Mouse (Mus musculus): Measurements from ENCODE around the gene Tmem236. TPM values are rescaled to one million over a fixed set of nuclear protein-coding genes. Genes with fewer than 3 reads are reported as not detected.
"Not testable (repeated sequence)": the region's sequence is repeated elsewhere in the genome, so short reads cannot be mapped to it uniquely, and the experiment has no call there.

Gene Tmem236
- polyA plus RNA-seq, 1 experiment from 2014 or later: 0.21 TPM

DNA sequence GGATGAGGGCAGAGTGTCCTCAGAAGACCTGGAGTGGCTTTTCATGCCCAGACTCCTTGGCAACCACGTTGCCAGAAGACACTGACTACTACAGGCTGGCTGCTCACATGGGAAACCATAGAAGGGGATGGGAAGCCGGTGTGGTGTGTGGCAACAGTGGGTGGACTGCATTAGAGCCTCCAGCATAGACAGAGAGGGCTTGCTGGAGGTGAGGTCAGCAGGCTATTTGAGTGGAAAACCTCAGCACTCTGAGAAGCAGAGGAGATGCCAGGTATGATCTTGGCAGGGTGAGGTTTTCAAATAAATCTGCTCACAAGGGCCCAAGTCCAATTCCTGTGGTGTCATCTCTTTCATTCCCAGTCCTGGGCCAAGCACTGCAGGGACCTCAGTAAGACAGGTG, 25.3 kb downstream of the Tmem236 start:
- Histone ChIP-seq H3K4me2 (no peak overlapping the region), H3K4me1 (replicated peaks) (no peaks in the 10 kb centered on the region)
- WGBS: 39% methylated on average over 2 of the region's 2 CpGs

DNA sequence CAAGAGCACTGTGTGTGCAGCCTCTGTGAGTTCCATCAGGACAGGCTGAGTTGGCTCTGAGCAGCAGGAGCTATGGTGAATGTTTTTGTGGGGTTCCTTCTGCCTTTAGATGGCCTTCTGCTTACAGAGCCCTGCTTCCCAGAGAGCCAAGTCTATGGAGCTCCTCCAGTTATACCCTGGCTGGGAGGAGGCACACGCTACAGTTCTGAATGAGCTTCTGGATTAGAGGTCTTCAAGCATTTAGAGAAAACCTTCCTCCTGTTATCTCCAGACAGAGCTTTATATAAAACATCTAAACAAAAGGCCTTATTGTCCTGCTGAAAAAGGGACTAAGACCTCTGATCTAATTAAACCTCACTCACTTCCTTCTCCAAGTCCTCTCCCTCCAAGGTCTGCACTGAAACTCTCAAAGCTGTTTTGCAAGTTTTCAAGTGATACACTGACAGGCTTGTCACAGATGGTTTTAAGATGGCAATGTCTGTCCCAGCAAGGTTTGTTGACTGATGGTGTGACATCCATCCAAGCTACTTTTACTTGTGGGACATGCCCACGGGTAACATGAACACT, 26.6 kb downstream of the Tmem236 start:
- H3K4me3 ChIP-seq; H3K9ac ChIP-seq; H3K4me1 ChIP-seq (replicated peaks); H3K4me2 ChIP-seq; H3K36me3 ChIP-seq; ATAC-seq (ENCODE audit: low FRiP score, low read depth); H3K27me3 ChIP-seq; H3K9me3 ChIP-seq; H3K27ac ChIP-seq (replicated peaks): not testable (repeated sequence)
- no CpG with 5 or more reads among the region's 2 CpGs for WGBS

More for the DNA sequence above, 25.3 kb downstream of the Tmem236 start:
- no peak for ATAC-seq (ENCODE audit: low FRiP score, low read depth)
- H3K4me3 ChIP-seq: no peak overlapping the region
- H3K9me3 ChIP-seq: no peaks in the 10 kb centered on the region
- H3K36me3 ChIP-seq: no peaks in the 10 kb centered on the region
- no peak overlapping the region for H3K27ac ChIP-seq (replicated peaks)
- no peak overlapping the region for H3K9ac ChIP-seq
- H3K27me3 ChIP-seq: no peaks in the 10 kb centered on the region

DNA sequence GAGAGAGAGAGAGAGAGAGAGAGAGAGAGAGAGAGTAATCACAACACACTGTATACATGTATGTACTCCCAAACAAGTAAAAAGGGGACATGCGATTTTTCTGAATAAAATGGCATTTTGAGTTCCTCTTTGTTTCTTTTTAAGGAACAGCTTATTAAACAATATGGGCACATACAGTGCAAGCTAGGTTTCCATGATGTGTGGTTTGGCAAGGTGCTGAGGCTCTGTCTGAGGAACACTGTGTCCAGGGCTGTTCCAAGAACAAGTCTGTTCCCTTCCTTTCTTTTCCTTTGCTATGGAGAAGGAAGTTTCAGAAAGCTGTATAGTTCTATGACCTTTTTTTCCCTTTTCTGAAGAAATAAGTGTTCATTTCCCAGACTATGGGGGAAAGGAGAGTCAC, 30.0 kb downstream of the Tmem236 start:
- H3K9me3 ChIP-seq: no peaks in the 10 kb centered on the region
- 85% methylated on average over 1 of the region's 1 CpGs for WGBS
- H3K27me3 ChIP-seq: no peaks in the 10 kb centered on the region
- H3K36me3 ChIP-seq: no peaks in the 10 kb centered on the region
- H3K4me3 ChIP-seq: no peak overlapping the region
- H3K27ac ChIP-seq (replicated peaks): no peak overlapping the region
- no peaks in the 10 kb centered on the region for H3K4me1 ChIP-seq (replicated peaks)
- no peak overlapping the region for H3K9ac ChIP-seq
- ATAC-seq (ENCODE audit: low FRiP score, low read depth): no peak
- no peak overlapping the region for H3K4me2 ChIP-seq

DNA sequence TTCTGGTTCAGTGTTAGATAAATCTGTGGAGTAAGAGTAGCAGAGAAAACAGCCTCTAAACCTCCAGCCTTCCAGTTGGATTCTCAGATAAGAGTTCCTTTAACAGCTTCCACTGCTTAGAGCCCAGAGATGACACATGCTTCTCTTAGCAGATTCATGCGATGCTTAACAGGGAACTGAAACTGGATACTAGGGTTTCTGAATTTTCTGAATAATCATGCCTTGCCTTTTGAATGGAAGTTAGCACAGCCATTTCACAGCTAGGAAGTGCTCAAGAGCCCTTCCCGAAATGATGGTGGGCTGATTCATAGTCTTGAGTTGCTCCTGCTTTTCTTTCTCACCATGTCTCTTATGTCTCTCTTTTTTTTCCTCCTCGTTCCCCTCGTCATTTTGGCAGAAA, 32.5 kb downstream of the Tmem236 start:
- 88% methylated on average over 4 of the region's 4 CpGs for WGBS
- Histone ChIP-seq H3K9ac (no peak overlapping the region), H3K27ac (replicated peaks) (no peak overlapping the region), H3K4me3 (no peak overlapping the region), H3K27me3 (no peaks in the 10 kb centered on the region), H3K36me3 (no peaks in the 10 kb centered on the region), H3K4me1 (replicated peaks) (no peaks in the 10 kb centered on the region), H3K9me3 (no peaks in the 10 kb centered on the region), H3K4me2 (no peak overlapping the region)
- no peak for ATAC-seq (ENCODE audit: low FRiP score, low read depth)

DNA sequence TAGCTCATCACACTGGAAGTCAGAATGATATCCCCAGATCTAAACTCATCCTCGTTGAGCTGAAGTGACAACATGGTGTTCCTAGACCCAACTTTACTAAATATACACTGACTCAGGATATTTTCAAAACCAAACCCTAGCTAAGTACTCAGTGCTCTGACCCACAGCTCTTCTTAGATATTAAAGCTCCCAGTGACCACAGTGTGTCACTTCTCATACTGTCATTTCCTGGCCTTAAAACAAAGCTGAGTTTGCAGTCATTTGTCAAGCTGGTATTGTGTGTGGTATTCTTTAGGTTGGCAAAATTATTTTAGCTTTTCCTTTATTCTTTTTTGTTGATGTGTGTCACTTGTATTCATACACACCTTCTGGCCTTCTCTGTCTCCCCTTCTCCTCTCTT, 36.4 kb downstream of the Tmem236 start:
- Histone ChIP-seq H3K27me3 (no peaks in the 10 kb centered on the region), H3K9ac (no peak overlapping the region), H3K9me3 (no peaks in the 10 kb centered on the region), H3K27ac (replicated peaks) (no peak overlapping the region), H3K36me3 (no peaks in the 10 kb centered on the region), H3K4me2 (no peak overlapping the region), H3K4me1 (replicated peaks) (no peaks in the 10 kb centered on the region), H3K4me3 (no peak overlapping the region)
- 100% methylated on average over 1 of the region's 1 CpGs for WGBS
- ATAC-seq (ENCODE audit: low FRiP score, low read depth): no peak

DNA sequence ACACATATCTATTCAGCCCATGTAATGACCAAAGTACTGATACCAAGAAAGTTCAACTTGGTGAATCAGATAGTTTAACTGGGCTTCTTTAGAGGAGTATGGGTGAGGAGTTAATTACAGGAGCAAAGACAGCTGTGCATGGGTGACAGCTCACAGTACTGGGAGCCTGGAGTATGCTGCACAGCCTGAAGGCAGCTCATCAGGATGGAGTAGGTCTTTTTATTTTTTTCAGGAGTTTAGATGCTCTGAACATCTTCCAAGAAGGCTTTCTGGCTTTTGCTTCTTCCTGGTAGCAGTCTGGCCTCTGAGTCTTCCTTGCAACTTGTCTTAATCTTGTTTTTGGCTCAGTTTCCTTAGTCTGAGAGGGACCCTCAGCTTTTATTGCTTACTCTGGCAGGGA, 37.3 kb downstream of the Tmem236 start:
- H3K36me3 ChIP-seq: no peaks in the 10 kb centered on the region

DNA sequence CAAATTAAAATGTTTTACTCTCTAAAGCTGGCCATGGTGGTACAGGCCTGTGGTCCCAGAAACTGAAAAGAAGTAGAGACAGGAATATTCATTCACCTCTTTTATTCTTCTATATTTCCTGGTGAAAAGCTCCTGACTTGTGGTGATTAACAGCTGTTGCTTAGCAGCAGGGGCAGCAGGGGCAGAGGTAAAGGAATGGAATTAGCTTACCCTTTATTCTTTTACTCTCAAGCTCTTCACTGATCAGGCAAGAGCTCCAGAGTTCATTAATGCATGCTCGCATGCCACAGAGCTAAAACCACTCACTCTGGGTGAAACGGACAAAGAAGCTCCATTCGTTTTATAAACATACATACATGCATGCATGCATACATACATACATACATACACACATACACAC, 40.4 kb downstream of the Tmem236 start:
- Histone ChIP-seq H3K27me3 (no peaks in the 10 kb centered on the region), H3K36me3 (no peaks in the 10 kb centered on the region), H3K4me3 (no peak overlapping the region), H3K9me3 (no peaks in the 10 kb centered on the region), H3K4me2 (no peak overlapping the region), H3K4me1 (replicated peaks) (no peaks in the 10 kb centered on the region), H3K27ac (replicated peaks) (no peak overlapping the region), H3K9ac (no peak overlapping the region)
- no peak for ATAC-seq (ENCODE audit: low FRiP score, low read depth)
- 13% methylated on average over 3 of the region's 3 CpGs for WGBS

More for the DNA sequence above, 37.3 kb downstream of the Tmem236 start:
- Histone ChIP-seq H3K4me1 (replicated peaks) (no peaks in the 10 kb centered on the region), H3K27me3 (no peaks in the 10 kb centered on the region), H3K9me3 (no peaks in the 10 kb centered on the region), H3K4me2 (no peak overlapping the region), H3K9ac (no peak overlapping the region), H3K4me3 (no peak overlapping the region), H3K27ac (replicated peaks) (no peak overlapping the region)
- no peak for ATAC-seq (ENCODE audit: low FRiP score, low read depth)

DNA sequence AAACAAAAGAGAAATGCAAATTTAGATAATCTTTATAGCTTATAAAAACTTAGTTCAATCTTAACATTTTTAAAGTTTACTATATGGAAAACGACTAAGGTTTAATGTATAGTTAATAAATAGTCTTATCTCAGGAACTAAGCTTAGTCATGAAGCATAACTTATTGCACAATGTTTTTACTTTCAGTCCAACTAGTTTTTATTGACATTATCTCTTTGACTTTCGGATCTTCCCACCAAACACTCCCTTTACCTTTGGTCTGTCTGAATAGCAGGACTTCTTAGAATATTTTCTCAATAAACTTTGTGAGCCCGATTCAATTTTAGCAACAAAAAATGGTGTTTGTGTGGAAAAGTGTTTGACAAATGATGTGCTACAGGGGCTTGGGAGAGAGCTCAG, 42.3 kb downstream of the Tmem236 start:
- Histone ChIP-seq H3K9me3 (no peaks in the 10 kb centered on the region), H3K4me1 (replicated peaks) (no peaks in the 10 kb centered on the region), H3K4me3 (no peak overlapping the region), H3K36me3 (no peaks in the 10 kb centered on the region), H3K27ac (replicated peaks) (no peak overlapping the region), H3K27me3 (no peaks in the 10 kb centered on the region), H3K4me2 (no peak overlapping the region), H3K9ac (no peak overlapping the region)
- ATAC-seq (ENCODE audit: low FRiP score, low read depth): no peak
- WGBS: 86% methylated on average over 3 of the region's 3 CpGs

DNA sequence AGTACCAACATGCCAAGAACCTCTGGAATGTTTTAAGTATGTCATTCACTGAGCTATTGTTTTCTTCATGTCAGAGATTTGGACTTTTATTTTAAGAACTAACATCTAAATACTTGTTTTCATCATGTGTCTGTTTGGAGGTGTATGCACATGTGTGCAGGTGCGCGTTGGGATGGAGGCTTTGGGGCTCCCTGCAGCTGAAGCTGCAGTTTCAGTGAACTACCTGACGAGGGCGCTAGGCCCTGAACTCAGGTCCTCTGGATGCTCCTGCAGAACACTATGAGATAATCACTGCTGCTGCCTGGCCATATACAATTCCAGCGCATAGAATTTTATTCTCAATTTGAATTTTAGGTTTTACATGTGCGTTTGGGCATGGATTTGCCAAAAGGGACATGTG, 43.8 kb downstream of the Tmem236 start:
- 82% methylated on average over 6 of the region's 6 CpGs for WGBS

DNA sequence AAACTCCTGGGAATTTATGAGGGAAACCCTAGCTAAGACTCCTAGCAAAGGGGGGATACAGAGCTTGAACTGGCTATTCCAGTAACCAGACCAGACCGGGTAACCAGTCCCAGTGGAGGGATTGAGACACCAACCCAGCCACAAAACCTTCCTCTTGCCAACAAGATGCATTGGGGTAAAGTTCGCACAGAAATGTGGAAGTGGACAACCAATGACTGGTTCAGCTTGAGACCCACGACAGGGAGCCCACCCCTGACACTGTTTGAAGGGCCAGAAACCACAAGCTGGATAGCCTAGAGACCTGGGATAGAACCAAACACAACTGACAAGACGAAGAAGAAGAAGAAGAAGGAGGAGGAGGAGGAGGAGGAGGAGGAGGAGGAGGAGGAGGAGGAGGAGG, 50.1 kb downstream of the Tmem236 start:
- no peaks in the 10 kb centered on the region for H3K36me3 ChIP-seq
- no peaks in the 10 kb centered on the region for H3K4me1 ChIP-seq (replicated peaks)
- H3K9me3 ChIP-seq: no peaks in the 10 kb centered on the region
- H3K9ac ChIP-seq: no peak overlapping the region
- no peaks in the 10 kb centered on the region for H3K27me3 ChIP-seq
- no peak overlapping the region for H3K4me3 ChIP-seq
- no peak for ATAC-seq (ENCODE audit: low FRiP score, low read depth)
- 87% methylated on average over 3 of the region's 4 CpGs for WGBS
- no peak overlapping the region for H3K4me2 ChIP-seq
- no peak overlapping the region for H3K27ac ChIP-seq (replicated peaks)

More for the DNA sequence above, 43.8 kb downstream of the Tmem236 start:
- no peak for ATAC-seq (ENCODE audit: low FRiP score, low read depth)
- Histone ChIP-seq H3K4me2 (no peak overlapping the region), H3K4me1 (replicated peaks) (no peaks in the 10 kb centered on the region), H3K9ac (no peak overlapping the region), H3K27me3 (no peaks in the 10 kb centered on the region), H3K4me3 (no peak overlapping the region), H3K27ac (replicated peaks) (no peak overlapping the region), H3K9me3 (no peaks in the 10 kb centered on the region), H3K36me3 (no peaks in the 10 kb centered on the region)

DNA sequence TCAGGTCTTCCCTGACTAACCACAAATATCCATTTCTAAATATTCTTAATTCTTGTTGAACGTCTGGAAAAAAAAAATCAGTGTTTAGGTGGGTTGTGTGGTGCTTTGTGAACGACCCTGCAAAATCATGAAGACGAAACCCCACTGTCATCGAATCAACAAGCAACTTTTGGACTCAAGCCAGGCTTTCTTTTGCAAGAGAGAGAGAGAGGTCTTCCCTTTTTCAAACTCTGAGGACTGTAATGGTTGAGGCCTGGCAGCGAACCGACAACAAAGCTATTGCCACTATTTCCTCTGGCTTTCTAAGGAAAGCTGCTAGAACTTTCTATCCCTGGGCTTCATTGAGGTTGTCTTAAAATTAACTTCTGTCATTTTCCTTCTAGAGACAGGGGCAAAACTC, 54.2 kb downstream of the Tmem236 start:
- H3K4me3 ChIP-seq: no peak overlapping the region
- no peaks in the 10 kb centered on the region for H3K36me3 ChIP-seq
- H3K27ac ChIP-seq (replicated peaks): no peak overlapping the region
- 69% methylated on average over 6 of the region's 6 CpGs for WGBS
- ATAC-seq (ENCODE audit: low FRiP score, low read depth): no peak
- H3K27me3 ChIP-seq: no peaks in the 10 kb centered on the region
- H3K4me2 ChIP-seq: no peak overlapping the region
- H3K9me3 ChIP-seq: no peaks in the 10 kb centered on the region
- H3K9ac ChIP-seq: no peak overlapping the region
- no peaks in the 10 kb centered on the region for H3K4me1 ChIP-seq (replicated peaks)

DNA sequence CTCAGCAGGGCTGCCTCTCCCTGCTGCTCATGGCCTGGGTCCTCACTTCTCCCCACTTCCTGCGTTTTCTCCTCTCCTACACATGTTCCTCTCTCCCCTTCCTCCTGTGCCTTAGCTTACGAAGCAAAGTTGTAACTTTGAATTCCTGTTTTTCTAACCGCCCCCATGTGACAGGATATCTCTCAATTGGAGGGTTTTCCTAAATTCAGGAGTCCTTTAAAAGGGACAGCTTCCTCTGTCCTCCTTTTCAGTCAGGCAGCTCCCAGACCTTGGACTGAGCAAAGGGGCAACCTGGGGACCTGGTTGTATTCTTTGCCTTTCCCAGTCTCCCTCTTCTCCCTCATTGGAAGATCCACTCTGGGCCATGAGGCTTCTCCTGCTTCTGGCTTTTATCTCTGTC, 54.8 kb downstream of the Tmem236 start, which contains the start of gene Mrc1:
Gene Mrc1 (plus strand): TSS at position 244 of the 400 bp plus-strand sequence.
- no peak for ATAC-seq (ENCODE audit: low FRiP score, low read depth)
- Histone ChIP-seq H3K36me3 (no peaks in the 10 kb centered on the region), H3K9me3 (no peaks in the 10 kb centered on the region), H3K9ac (no peak within 1 kb of the TSS), H3K4me1 (replicated peaks) (no peaks in the 10 kb centered on the region), H3K4me3 (no peak within 1 kb of the TSS), H3K4me2 (no peak within 1 kb of the TSS), H3K27ac (replicated peaks) (no peak within 1 kb of the TSS), H3K27me3 (no peaks in the 10 kb centered on the region)
- WGBS: 66% methylated on average over 3 of the region's 3 CpGs

DNA sequence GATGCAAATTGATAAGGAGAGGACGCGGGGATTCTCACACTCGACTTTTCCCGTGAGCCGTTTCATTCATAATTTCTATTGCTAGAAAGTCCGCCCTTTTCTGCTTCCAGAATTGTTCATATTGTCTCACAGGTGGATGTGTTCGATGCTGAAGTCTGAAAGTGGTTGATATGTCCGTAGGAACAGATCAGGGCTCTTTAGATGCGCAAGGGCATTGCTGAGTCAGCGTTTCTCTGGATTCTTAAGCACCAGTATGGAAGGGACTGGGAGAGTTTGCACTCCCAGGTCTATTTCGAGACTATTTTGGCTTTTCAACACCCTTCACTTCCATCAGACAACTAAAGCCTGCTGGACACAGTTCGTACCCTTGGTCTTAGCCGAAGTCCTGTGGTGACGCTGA, 55.7 kb downstream of the Tmem236 start:
- Histone ChIP-seq H3K4me1 (replicated peaks) (no peaks in the 10 kb centered on the region), H3K4me2 (no peak overlapping the region), H3K36me3 (no peaks in the 10 kb centered on the region), H3K4me3 (no peak overlapping the region), H3K27ac (replicated peaks) (no peak overlapping the region), H3K9me3 (no peaks in the 10 kb centered on the region), H3K9ac (no peak overlapping the region), H3K27me3 (no peaks in the 10 kb centered on the region)
- no peak for ATAC-seq (ENCODE audit: low FRiP score, low read depth)
- 92% methylated on average over 14 of the region's 14 CpGs for WGBS

Measured in hindbrain, embryonic 15.5 days (tissue).